Mouse (Mus musculus) myocyte (in vitro differentiated cells): Measurements from ENCODE around the gene Nkx1-1.

Experiments
- E2F4 ChIP-seq: IDR thresholded peaks from one replicate; pipeline ENCODE4 v1.6.1; 2011; ENCODE audit warnings: mild to moderate bottlenecking, control low read depth, moderate library complexity; ENCODE audit not compliant: insufficient read depth
- MAX ChIP-seq: IDR thresholded peaks from one replicate; pipeline ENCODE4 v1.6.1; 2011; ENCODE audit warnings: low read depth, mild to moderate bottlenecking, control low read depth
- MYOG ChIP-seq, 3 experiments: IDR thresholded peaks; one replicate each; pipeline ENCODE4 v1.6.1; 2011; ENCODE audit warnings: control low read depth in 2 of 3, low read depth in 2 of 3, mild to moderate bottlenecking in 2 of 3; ENCODE audit not compliant: insufficient read length in 2 of 3, control insufficient read depth in 1 of 3, insufficient read depth in 1 of 3
- POLR2A ChIP-seq: IDR thresholded peaks from one replicate; pipeline ENCODE4 v1.6.1; 2011; ENCODE audit warnings: low read depth, mild to moderate bottlenecking, control low read depth, moderate library complexity; ENCODE audit not compliant: insufficient read length
- REST ChIP-seq: IDR thresholded peaks from one replicate; pipeline ENCODE4 v1.6.1; 2011; ENCODE audit warnings: mild to moderate bottlenecking, control low read depth, moderate library complexity; ENCODE audit not compliant: insufficient read depth, insufficient read length
- SRF ChIP-seq: IDR thresholded peaks from one replicate; pipeline ENCODE4 v1.6.1; 2011; ENCODE audit warnings: low read depth; ENCODE audit not compliant: control insufficient read depth, insufficient read length
- TCF12 ChIP-seq: IDR thresholded peaks from one replicate; pipeline ENCODE4 v1.6.1; 2011; ENCODE audit warnings: mild to moderate bottlenecking, control low read depth; ENCODE audit not compliant: poor library complexity, insufficient read depth, severe bottlenecking
- TCF3 ChIP-seq: IDR thresholded peaks from one replicate; pipeline ENCODE4 v1.6.1; 2011; ENCODE audit warnings: low read depth, control low read depth; ENCODE audit not compliant: insufficient read length
- USF1 ChIP-seq: IDR thresholded peaks from one replicate; pipeline ENCODE4 v1.6.1; 2011; ENCODE audit warnings: low read depth, mild to moderate bottlenecking, control low read depth, moderate library complexity

- TF ChIP-seq MYOG (IDR thresholded peaks at IDR 0.05; ENCODE audit: control insufficient read depth in 1 of 3, insufficient read depth in 1 of 3, insufficient read length in 2 of 3, low read depth in 2 of 3) (no peak), TCF12 (no peak), USF1 (no peak), TCF3 (no peak), POLR2A (no peak), MAX (no peak), SRF (no peak), REST (no peak), E2F4 (no peak)
These were observed 485 bp upstream of the Nkx1-1 start for GRCm38 (mm10) chr5:33434141-33434780.
